Mouse (Mus musculus) CD4-positive helper T cell, adult 2 months (primary cell): Measurements from ENCODE around the gene Dnah17.

Experiments used
- DNase-seq: peaks from one replicate; pipeline ENCODE4 v3.0.0-alpha.2; 2012; ENCODE audit warnings: low read depth, missing footprints, low spot score

The Dnah17 gene

GRCm38 (mm10) chr11:118143731-118144130 lies 13.3 kb upstream of the Dnah17 start:
- DNase-seq, result peak; percentile 80

GRCm38 (mm10) chr11:118142547-118143165 lies 12.2 kb upstream of the Dnah17 start:
- DNase-seq, result no peak

- DNase-seq, result no peak
Measured at GRCm38 (mm10) chr11:118140771-118141565, 10.5 kb upstream of the Dnah17 start.

- DNase-seq, result no peak
Measured at GRCm38 (mm10) chr11:118138347-118138746, 7.9 kb upstream of the Dnah17 start.

GRCm38 (mm10) chr11:118136172-118136632 lies 5.8 kb upstream of the Dnah17 start:
- no peak for DNase-seq

GRCm38 (mm10) chr11:118135271-118135670 lies 4.8 kb upstream of the Dnah17 start:
- no peak for DNase-seq

- DNase-seq, result no peak
Measured at GRCm38 (mm10) chr11:118133752-118134169, 3.3 kb upstream of the Dnah17 start.

- no peak for DNase-seq
Measured at GRCm38 (mm10) chr11:118133133-118133751, 2.8 kb upstream of the Dnah17 start.

- no peak for DNase-seq
Measured at GRCm38 (mm10) chr11:118132136-118132535, 1.7 kb upstream of the Dnah17 start.

- DNase-seq, result peak; percentile 59
Measured at GRCm38 (mm10) chr11:118129812-118130211, 622 bp downstream of the Dnah17 start.

- DNase-seq, result no peak
Measured at GRCm38 (mm10) chr11:118121592-118121991, 8.8 kb downstream of the Dnah17 start.

- DNase-seq, result no peak
Measured at GRCm38 (mm10) chr11:118118777-118119176, 11.7 kb downstream of the Dnah17 start.

GRCm38 (mm10) chr11:118114581-118115110 lies 15.8 kb downstream of the Dnah17 start:
- peak; percentile 20 for DNase-seq

GRCm38 (mm10) chr11:118113516-118114205 lies 16.8 kb downstream of the Dnah17 start:
- no peak for DNase-seq

GRCm38 (mm10) chr11:118104001-118104400 lies 26.4 kb downstream of the Dnah17 start:
- peak; percentile 89 for DNase-seq

- DNase-seq, result no peak
Measured at GRCm38 (mm10) chr11:118103383-118103782, 27.1 kb downstream of the Dnah17 start.

GRCm38 (mm10) chr11:118102838-118103237 lies 27.6 kb downstream of the Dnah17 start:
- DNase-seq, result peak; percentile 91

- no peak for DNase-seq
Measured at GRCm38 (mm10) chr11:118101133-118101532, 29.3 kb downstream of the Dnah17 start.

- DNase-seq, result no peak
Measured at GRCm38 (mm10) chr11:118096736-118097135, 33.7 kb downstream of the Dnah17 start.

GRCm38 (mm10) chr11:118095004-118095403 lies 35.4 kb downstream of the Dnah17 start:
- DNase-seq, result no peak

- DNase-seq, result peak; percentile 42
Measured at GRCm38 (mm10) chr11:118091002-118091670, 39.3 kb downstream of the Dnah17 start.
